Mouse (Mus musculus): Measurements from ENCODE around the gene Ttc41. TPM values are rescaled to one million over a fixed set of nuclear protein-coding genes. Genes with fewer than 3 reads are reported as not detected.

Ttc41 gene
- total RNA-seq, 2 experiments from 2014 or later, result 1.2 to 1.4 TPM

GRCm38 (mm10) chr10:86824871-86825270, 119.3 kb downstream of the Ttc41 start:
- DNase-seq (ENCODE audit: low spot score in 2 of 2), result no peak

DNA sequence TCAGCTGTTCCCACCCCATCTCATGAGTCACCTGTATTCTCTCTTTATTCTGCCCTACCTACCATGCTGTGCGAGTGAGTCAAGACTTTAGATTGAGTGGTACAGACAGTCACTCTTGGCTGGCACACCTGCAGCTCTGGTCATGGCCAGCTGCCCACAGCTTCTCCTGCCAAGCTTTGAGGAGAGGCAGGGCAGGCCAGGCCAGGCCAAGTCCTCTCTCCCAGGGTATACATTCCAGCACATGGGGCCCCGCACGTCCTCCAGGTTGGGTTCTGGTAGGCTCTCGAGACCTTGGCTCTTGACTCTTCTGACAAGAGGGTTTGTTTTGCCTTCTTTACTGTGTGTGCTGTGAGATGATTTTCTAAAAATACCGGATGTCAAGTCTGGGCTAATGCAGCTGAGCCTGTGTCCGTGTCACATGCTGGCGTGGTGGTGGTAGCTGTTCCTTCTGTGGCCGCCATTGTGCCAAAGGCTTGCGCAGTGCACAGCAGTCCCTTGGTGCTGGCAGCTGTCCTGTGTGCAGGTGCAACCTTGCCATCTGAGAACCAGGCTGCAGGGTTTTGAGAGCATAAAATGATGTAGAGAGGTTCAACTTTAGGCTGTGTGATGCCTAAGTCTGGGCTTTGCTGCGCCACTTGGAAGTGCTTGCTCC, 120.4 kb downstream of the Ttc41 start:
- no peak for DNase-seq (ENCODE audit: low spot score in 2 of 2)

Small RNA genes within 50 kb of the gene (microRNA-seq; reads per million reads assigned to microRNA genes)
- 1.8 reads per million in 2 experiments for gene Gm25745

Other genes starting within 250 kb of the Ttc41 start
- 10 to 100 TPM; 35.1 to 39.6 TPM for gene Syn3, start 206.9 kb upstream of the Ttc41 start, total RNA-seq (2021)
- gene Hsp90b1, start 302 bp upstream of the Ttc41 start, total RNA-seq (2021), result 100 to 1,000 TPM; 263 to 275 TPM
- 10 to 100 TPM; 23.7 to 29.2 TPM for gene Gm49358, start 58.2 kb downstream of the Ttc41 start, total RNA-seq (2021)
- gene Nt5dc3, start 73.2 kb downstream of the Ttc41 start, total RNA-seq (2021), result 100 to 1,000 TPM in 1 of 2 experiments, 10 to 100 TPM in 1; 86.3 to 102 TPM

Data from layer of hippocampus, postnatal 10 days (tissue).